Mouse (Mus musculus): ENCODE results near the gene 4921536K21Rik. TPM values are rescaled to one million over a fixed set of nuclear protein-coding genes. Genes with fewer than 3 reads are reported as not detected.

The 4921536K21Rik gene
- total and polyA plus RNA-seq, 3 experiments, result 0.21 to 0.61 TPM; not detected in 1

DNA sequence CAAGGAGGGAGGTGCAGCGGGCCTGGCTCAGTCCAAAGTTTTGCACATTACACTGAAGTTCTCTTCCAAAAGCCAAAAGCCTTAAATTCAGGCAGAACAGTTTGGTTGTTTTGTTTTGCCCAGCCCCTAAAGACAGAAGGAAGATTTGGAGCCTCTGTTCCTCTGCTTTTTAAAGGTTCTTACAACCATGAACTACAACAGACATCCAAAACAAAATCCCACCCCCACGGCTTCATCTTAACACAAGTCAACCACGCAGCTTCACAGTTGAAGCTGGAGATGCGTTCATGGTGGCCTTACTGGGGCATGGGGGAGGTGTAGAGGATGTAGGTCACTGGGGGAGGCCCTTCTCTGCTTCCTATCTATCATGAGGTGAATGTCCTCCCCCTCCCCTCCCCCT is 43.0 kb downstream of the 4921536K21Rik start:
- Histone ChIP-seq H3K27ac (ENCODE audit: insufficient read depth, low read depth) (no peak overlapping the region), H3K4me3 (replicated peaks in 1 of 3; ENCODE audit: low read depth in 2 of 3, low read length in 2 of 3, poor library complexity in 1 of 3) (no peak overlapping the region), H3K36me3 (replicated peaks in 1 of 2; ENCODE audit: control insufficient read depth in 1 of 2, insufficient read depth in 1 of 2, low read length in 1 of 2) (no peaks in the 10 kb centered on the region), H3K9me3 (replicated peaks; ENCODE audit: low read length) (peaks cover 8% of the 10 kb centered on the region), H3K79me2 (replicated peaks; ENCODE audit: control insufficient read depth, extremely low read depth, insufficient read depth, poor library complexity, severe bottlenecking) (no peaks in the 10 kb centered on the region), H3K4me1 (ENCODE audit: control insufficient read depth in 1 of 2, insufficient read depth in 2 of 2) (no peaks in the 10 kb centered on the region), H3K4me2 (ENCODE audit: insufficient read depth, low read depth, poor library complexity, severe bottlenecking) (no peak overlapping the region), H3K9ac (ENCODE audit: insufficient read depth, low read depth) (no peak overlapping the region), H3K27me3 (replicated peaks) (peaks cover 11% of the 10 kb centered on the region)
- dilution Hi-C loops (cut with MboI; ENCODE audit: extremely low pct_ligation_motif_present, extremely low pct_unique_long_range_greater_than_20kb, low sequenced_read_pairs) (no loop called here), in situ Hi-C loops (cut with MboI; ENCODE audit: low pct_ligation_motif_present, low pct_unique_long_range_greater_than_20kb, low sequenced_read_pairs) (no loop called here)
- TF ChIP-seq CHD2 (IDR thresholded peaks at IDR 0.05; ENCODE audit: low read length) (no peak), NELFE (IDR thresholded peaks at IDR 0.05; ENCODE audit: low read depth, low read length) (no peak), E2F4 (IDR thresholded peaks at IDR 0.05; ENCODE audit: insufficient replicate concordance, low read depth, low read length) (no peak), MAFK (IDR thresholded peaks at IDR 0.05; ENCODE audit: insufficient replicate concordance, low read length) (no peak), UBTF (IDR thresholded peaks at IDR 0.05; ENCODE audit: low read depth, low read length) (no peak), ZKSCAN1 (IDR thresholded peaks at IDR 0.05; ENCODE audit: borderline replicate concordance, low read depth, low read length) (no peak), EP300 (IDR thresholded peaks at IDR 0.05; ENCODE audit: low read length) (no peak), ZNF384 (IDR thresholded peaks at IDR 0.05; ENCODE audit: low read depth, low read length) (no peak), TCF12 (IDR thresholded peaks at IDR 0.05; ENCODE audit: low read depth, low read length) (no peak), USF2 (conservative IDR thresholded peaks at IDR 0.05; ENCODE audit: low read depth, low read length) (no peak), MXI1 (IDR thresholded peaks at IDR 0.05; ENCODE audit: low read depth, low read length) (no peak), KAT2A (IDR thresholded peaks at IDR 0.05; ENCODE audit: insufficient replicate concordance, low read length) (no peak), JUN (IDR thresholded peaks at IDR 0.05; ENCODE audit: insufficient read depth, low read depth, low read length) (no peak), POLR2A (IDR thresholded peaks at IDR 0.05; ENCODE audit: low read depth, low read length) (no peak), CTCF (conservative IDR thresholded peaks at IDR 0.05 in 1 of 2, IDR thresholded peaks at IDR 0.05 in 1 of 2; ENCODE audit: low read depth in 2 of 2, low read length in 2 of 2) (no peak), BHLHE40 (IDR thresholded peaks at IDR 0.05; ENCODE audit: low read depth, low read length) (no peak), NRF1 (IDR thresholded peaks at IDR 0.05; ENCODE audit: low read depth, low read length) (no peak), RAD21 (IDR thresholded peaks at IDR 0.05; ENCODE audit: low read depth, low read length) (no peak)
- DNase-seq (ENCODE audit: extremely low read depth), result no peak

DNA sequence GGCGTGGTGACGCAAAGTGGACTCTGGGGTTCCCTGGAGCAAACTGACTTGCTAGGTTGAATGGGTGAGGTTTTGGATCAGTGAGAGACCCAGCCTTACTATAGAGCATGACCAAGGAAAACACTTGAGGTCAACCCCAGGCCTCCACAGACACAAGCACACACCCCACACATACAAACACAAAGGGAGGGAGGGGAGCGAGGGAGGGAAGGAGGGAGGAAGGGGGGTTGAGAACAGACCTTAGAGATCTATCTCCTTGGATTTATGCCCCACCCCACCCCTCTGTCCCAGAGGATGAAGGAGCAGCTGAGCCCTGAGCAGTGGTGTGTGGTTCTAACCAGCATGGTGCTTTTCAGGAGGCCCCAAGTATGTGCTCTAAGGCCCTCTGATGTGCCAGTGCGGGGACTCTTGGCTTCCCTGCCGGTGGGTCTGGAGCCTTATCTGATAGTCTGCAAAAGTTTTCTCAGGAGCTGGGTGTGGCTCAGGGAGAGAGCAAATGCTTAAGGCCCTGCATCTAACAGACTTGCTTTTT is 44.1 kb downstream of the 4921536K21Rik start:
- Histone ChIP-seq H3K27ac (ENCODE audit: insufficient read depth, low read depth) (no peak overlapping the region), H3K9ac (ENCODE audit: insufficient read depth, low read depth) (no peak overlapping the region), H3K36me3 (replicated peaks in 1 of 2; ENCODE audit: control insufficient read depth in 1 of 2, insufficient read depth in 1 of 2, low read length in 1 of 2) (no peaks in the 10 kb centered on the region), H3K4me3 (replicated peaks in 1 of 3; ENCODE audit: low read depth in 2 of 3, low read length in 2 of 3, poor library complexity in 1 of 3) (no peak overlapping the region), H3K9me3 (replicated peaks; ENCODE audit: low read length) (peaks cover 8% of the 10 kb centered on the region), H3K4me1 (ENCODE audit: control insufficient read depth in 1 of 2, insufficient read depth in 2 of 2) (no peaks in the 10 kb centered on the region), H3K79me2 (replicated peaks; ENCODE audit: control insufficient read depth, extremely low read depth, insufficient read depth, poor library complexity, severe bottlenecking) (no peaks in the 10 kb centered on the region), H3K27me3 (replicated peaks) (peaks cover 11% of the 10 kb centered on the region), H3K4me2 (ENCODE audit: insufficient read depth, low read depth, poor library complexity, severe bottlenecking) (no peak overlapping the region)
- TF ChIP-seq NRF1 (IDR thresholded peaks at IDR 0.05; ENCODE audit: low read depth, low read length) (no peak), RAD21 (IDR thresholded peaks at IDR 0.05; ENCODE audit: low read depth, low read length) (no peak), RCOR1 (conservative IDR thresholded peaks at IDR 0.05; ENCODE audit: low read depth, low read length) (no peak), MAZ (IDR thresholded peaks at IDR 0.05; ENCODE audit: low read depth, low read length) (no peak), KAT2A (IDR thresholded peaks at IDR 0.05; ENCODE audit: insufficient replicate concordance, low read length) (no peak), HCFC1 (IDR thresholded peaks at IDR 0.05; ENCODE audit: low read depth, low read length) (no peak), TBP (conservative IDR thresholded peaks at IDR 0.05; ENCODE audit: low read depth, low read length) (no peak), MYC (IDR thresholded peaks at IDR 0.05; ENCODE audit: low read depth, low read length) (no peak), MEF2A (IDR thresholded peaks at IDR 0.05; ENCODE audit: borderline replicate concordance, low read depth, low read length) (no peak), E2F4 (IDR thresholded peaks at IDR 0.05; ENCODE audit: insufficient replicate concordance, low read depth, low read length) (no peak), USF2 (conservative IDR thresholded peaks at IDR 0.05; ENCODE audit: low read depth, low read length) (no peak), EP300 (IDR thresholded peaks at IDR 0.05; ENCODE audit: low read length) (no peak), UBTF (IDR thresholded peaks at IDR 0.05; ENCODE audit: low read depth, low read length) (no peak), BHLHE40 (IDR thresholded peaks at IDR 0.05; ENCODE audit: low read depth, low read length) (no peak)
- no peak for DNase-seq (ENCODE audit: extremely low read depth)
- dilution Hi-C loops (cut with MboI; ENCODE audit: extremely low pct_ligation_motif_present, extremely low pct_unique_long_range_greater_than_20kb, low sequenced_read_pairs), result no loop called here
- in situ Hi-C loops (cut with MboI; ENCODE audit: low pct_ligation_motif_present, low pct_unique_long_range_greater_than_20kb, low sequenced_read_pairs), result no loop called here

All from CH12.LX (cell line).